Mouse (Mus musculus): ENCODE data around the gene Mthfsd. TPM values are rescaled to one million over a fixed set of nuclear protein-coding genes. Genes with fewer than 3 reads are reported as not detected.
A peak's percentile ranks its signal among the peaks of the same experiment; 100 is the strongest.
"Not testable (repeated sequence)": the region's sequence is repeated elsewhere in the genome, so short reads cannot be mapped to it uniquely, and the experiment has no call there.

Mthfsd gene
- polyA plus RNA-seq (2016; fragmentation: Nextera tagmentation; extraction: Ambion mirVana), result 67.3 and 70.0 TPM in 2 replicates

DNA sequence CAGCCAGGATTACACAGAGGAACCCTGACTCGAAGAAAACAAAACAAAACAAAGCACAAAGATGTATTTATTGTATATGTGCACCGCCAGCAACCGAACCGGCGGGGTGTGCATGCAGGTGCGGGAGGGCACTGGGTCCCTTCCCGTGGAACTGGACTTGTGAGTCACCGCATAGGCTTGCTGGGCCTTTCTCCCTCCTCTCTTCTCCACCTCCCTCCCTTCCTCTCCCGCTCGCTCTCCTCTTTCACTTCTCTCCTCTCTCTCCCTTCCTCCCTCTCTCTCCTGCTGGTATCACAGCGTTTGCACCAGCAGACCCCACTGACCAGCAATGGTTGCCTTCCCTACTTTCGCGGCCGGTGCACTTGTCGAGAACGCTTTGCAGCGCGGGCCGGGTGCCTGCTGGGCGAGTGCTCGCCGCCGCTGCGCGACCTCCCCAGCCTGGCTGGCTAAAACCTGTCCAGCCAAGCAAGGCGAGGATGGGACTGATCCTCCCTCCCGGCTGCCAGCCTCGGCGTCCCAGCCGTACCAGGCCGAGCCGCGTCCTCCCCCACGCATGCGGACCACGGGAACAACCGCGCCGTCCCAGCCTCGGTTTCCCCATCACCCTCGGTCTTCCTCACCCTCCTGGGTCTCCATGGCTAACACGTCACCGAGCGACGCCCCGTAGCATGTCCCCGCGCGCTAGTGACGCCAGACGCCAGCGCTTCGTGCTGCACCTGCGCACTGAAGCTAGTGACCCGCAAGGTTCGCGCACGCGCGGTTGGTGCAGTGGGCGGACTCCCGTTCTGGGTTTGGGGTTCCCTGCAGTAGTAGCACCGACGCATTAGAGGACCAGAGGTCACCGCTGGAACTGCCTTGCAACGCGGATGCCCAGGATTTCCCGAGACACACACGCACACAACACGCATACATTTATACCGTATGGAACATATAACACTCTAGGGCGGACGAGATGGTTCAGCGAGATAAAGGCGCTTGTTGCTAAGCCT is at the start of gene Mthfsd:
Mthfsd (minus strand) TSS at position 725 of the 989 bp plus-strand sequence.
- peak; percentile 92 for ATAC-seq (ENCODE audit: low FRiP score, low read depth)
- WGBS, result 2% methylated on average over 75 of the region's 75 CpGs
- Histone ChIP-seq H3K9me3 (no peaks in the 10 kb centered on the region), H3K9ac (peak within 1 kb of the TSS; percentile 90), H3K4me2 (replicated peaks) (peak within 1 kb of the TSS; percentile 90), H3K4me1 (peaks cover 14% of the 10 kb centered on the region), H3K27ac (peak within 1 kb of the TSS; percentile 54; the same call in 1 of the 2 replicates), H3K27me3 (replicated peaks) (peaks cover 22% of the 10 kb centered on the region), H3K36me3 (peaks cover 16% of the 10 kb centered on the region; the same call in 1 of the 2 replicates), H3K4me3 (peak within 1 kb of the TSS; percentile 74)

DNA sequence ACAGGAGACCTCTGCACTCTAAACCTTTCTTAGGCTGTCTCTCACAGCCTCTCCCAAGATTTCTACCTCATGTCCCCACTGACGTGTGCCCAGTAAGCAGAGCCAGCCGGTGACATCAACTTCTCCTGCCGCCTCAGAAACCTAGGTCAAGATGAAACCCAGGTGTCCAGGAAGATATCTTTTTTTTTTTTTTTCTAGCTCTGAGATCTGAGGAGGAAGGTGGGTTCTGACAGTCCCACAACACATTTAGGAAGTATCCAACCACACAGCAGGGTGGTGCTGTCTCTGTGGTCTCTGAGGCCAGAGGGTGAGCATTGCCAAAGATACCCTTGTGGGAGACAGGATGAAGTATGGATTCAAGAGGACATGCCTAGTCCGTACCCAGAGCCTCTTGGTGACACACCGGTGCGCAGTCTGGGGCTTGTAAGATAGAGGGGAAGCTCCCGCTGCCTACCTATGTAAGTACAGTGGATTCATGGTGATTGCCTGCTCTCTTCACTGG is 48.8 kb upstream of the Mthfsd start:
- Histone ChIP-seq H3K4me1 (no peaks in the 10 kb centered on the region; the same call in 1 of the 2 replicates), H3K4me3 (no peak overlapping the region), H3K9ac (no peak overlapping the region), H3K9me3 (no peaks in the 10 kb centered on the region), H3K27ac (no peak overlapping the region), H3K27me3 (replicated peaks) (peaks cover 4% of the 10 kb centered on the region; the same call in 1 of the 2 replicates), H3K36me3 (no peaks in the 10 kb centered on the region), H3K4me2 (replicated peaks) (no peak overlapping the region)
- WGBS, result 90% methylated on average over 7 of the region's 7 CpGs
- no peak for ATAC-seq (ENCODE audit: low FRiP score, low read depth)

DNA sequence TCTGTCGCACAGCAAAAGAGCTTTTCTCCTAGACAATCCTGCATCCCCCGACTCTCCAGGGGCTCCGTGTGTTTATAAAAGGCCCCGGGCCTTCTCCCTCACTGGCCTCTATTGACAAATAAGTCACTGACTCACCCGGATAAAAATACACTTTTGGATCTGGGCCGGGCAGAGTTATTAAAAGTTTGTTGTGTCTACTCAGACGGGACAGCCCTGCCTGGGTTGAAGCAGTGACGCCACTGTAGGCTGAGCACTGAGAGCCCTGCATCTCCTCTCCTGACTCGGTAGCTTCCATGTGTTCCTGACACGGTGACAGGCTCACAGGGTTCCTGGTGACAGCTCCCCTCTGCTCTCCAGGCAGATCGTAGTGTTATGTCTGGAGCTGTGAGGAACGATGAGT is 44.2 kb upstream of the Mthfsd start:
- Histone ChIP-seq H3K4me2 (replicated peaks) (no peak overlapping the region), H3K9ac (no peak overlapping the region), H3K4me1 (peaks cover 8% of the 10 kb centered on the region), H3K27ac (no peak overlapping the region), H3K9me3 (no peaks in the 10 kb centered on the region), H3K36me3 (no peaks in the 10 kb centered on the region), H3K27me3 (replicated peaks) (peaks cover 16% of the 10 kb centered on the region), H3K4me3 (no peak overlapping the region)
- ATAC-seq (ENCODE audit: low FRiP score, low read depth), result no peak
- 71% methylated on average over 12 of the region's 12 CpGs for WGBS

DNA sequence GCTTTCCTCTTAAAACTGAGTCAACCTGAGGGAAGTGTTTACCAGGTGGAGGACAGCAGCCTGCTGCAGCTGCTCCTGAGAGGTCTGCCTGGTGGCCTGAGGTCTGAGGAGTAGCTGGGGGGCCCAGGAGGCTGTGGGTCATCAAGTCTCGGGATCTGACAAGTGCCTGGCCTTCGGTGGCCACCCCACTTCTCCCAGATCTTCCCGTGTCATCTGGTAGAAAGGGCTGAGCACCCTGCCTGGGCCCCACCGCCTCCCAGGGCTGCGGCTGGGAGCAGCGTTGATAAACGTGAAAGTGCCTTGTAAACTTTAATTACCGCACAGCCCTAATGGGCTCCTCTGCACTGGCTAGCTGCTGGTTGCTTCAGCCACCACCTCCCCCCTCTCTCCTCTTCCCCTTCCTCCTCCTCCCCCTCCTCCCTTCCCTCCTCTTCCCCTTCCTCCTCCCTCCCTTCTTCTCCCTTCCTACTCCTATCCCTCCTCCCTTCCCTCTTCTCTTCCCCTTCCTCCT is 40.4 kb upstream of the Mthfsd start:
- no peaks in the 10 kb centered on the region for H3K36me3 ChIP-seq
- WGBS, result 6% methylated on average over 8 of the region's 8 CpGs

DNA sequence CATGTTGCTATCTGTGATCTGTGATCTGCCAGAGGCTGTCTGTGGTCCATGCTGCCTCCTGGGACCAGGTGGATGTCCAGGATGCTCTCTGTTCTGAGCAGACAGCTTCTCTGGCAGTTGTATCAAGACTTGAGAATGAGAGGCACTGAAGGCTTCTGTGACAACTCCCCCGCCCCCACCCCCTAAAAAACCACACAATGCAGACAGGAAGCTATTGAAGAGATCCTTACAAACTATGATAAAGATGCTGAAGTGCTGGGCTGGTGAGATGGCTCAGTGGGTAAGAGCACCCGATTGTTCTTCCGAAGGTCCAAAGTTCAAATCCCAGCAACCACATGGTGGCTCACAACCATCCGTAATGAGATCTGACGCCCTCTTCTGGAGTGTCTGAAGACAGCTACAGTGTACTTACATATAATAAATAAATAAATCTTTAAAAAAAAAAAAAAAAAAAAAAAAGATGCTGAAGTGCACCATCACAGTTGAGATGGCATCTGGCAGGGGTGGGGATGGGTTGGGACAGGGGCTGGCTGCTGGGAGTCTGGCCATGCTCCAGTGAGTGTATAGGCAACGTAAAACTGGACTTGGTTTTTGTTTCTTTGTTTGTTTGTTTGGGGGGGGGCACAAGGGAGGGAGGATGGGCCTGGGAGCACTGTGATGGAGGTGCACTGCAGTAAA is 37.4 kb upstream of the Mthfsd start:
- H3K27me3 ChIP-seq (replicated peaks), result peaks cover 19% of the 10 kb centered on the region
- H3K9me3 ChIP-seq; H3K27ac ChIP-seq; H3K9ac ChIP-seq; H3K36me3 ChIP-seq; H3K4me2 ChIP-seq (replicated peaks); H3K4me3 ChIP-seq; H3K4me1 ChIP-seq; ATAC-seq (ENCODE audit: low FRiP score, low read depth): not testable (repeated sequence)
- WGBS, result 81% methylated on average over 5 of the region's 6 CpGs

More for the DNA sequence above, 40.4 kb upstream of the Mthfsd start:
- Histone ChIP-seq H3K4me1 (peaks cover 8% of the 10 kb centered on the region), H3K9me3 (no peaks in the 10 kb centered on the region), H3K4me2 (replicated peaks) (no peak overlapping the region), H3K27ac (no peak overlapping the region), H3K27me3 (replicated peaks) (peaks cover 14% of the 10 kb centered on the region; the same call in 1 of the 2 replicates), H3K4me3 (no peak overlapping the region), H3K9ac (no peak overlapping the region)
- no peak for ATAC-seq (ENCODE audit: low FRiP score, low read depth)

DNA sequence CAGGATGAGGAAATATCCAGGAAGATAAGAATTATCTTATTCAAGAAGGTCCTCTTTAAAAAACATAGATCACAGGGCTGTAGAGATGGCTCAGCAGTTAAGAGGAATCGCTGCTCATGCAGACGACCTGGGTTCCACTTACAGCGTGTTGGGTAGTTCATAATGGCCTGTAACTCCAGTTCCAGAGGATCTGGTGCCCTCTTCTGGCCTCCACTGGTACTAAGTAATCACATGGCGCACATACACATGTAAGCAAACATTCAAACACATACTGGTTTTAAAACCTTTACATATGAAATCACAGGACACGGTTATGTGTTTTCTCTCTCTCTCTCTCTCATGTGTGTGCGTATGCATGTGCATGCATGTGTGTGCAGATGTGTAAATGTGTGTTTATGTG is 28.7 kb upstream of the Mthfsd start:
- Histone ChIP-seq H3K4me3 (no peak overlapping the region), H3K9me3 (peaks cover 12% of the 10 kb centered on the region), H3K4me2 (replicated peaks) (no peak overlapping the region), H3K9ac (no peak overlapping the region), H3K27ac (no peak overlapping the region), H3K27me3 (replicated peaks) (peaks cover 10% of the 10 kb centered on the region), H3K4me1 (no peaks in the 10 kb centered on the region), H3K36me3 (no peaks in the 10 kb centered on the region)
- WGBS, result 92% methylated on average over 6 of the region's 6 CpGs
- ATAC-seq (ENCODE audit: low FRiP score, low read depth), result no peak

DNA sequence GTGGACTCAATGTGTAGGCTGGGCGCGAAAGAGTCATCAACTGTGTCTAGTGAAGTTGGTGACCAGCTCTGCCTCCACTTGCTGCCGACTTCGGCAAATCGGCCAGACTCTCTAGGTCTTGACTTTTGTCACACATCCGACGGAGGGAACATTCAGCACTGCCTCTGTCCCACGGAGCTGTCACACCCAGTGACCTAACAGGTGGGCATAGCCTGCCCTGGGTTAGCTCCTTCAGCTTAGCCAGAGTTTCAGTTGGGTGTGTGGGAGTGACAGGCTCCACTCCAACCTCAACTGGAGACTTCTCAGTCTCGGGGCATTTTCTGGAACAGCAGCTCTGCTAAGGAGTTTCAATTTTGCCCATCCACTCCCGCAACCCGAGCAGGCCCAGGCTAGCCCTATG is 26.3 kb upstream of the Mthfsd start:
- WGBS, result 88% methylated on average over 11 of the region's 11 CpGs
- Histone ChIP-seq H3K36me3 (no peaks in the 10 kb centered on the region), H3K27me3 (replicated peaks) (peaks cover 32% of the 10 kb centered on the region)

DNA sequence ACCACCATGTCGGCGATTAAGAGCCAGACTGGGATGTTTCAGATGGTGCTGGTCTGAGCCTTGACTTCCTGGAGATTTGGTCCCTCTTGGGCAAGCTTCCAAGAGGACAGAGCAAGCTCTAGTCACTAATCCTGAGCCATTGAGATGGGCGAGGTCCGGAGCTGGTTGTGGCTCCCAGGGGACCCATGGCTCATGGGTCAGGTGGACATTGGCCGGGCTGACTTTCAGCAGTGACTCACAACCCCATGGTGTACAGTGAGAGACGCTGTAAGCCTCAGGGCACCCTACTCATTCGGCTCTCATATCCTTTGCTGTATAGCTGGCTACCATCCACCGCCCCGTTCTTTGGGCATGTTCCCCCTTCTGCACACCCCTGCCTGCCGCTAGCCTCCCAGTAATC is 25.9 kb upstream of the Mthfsd start:
- H3K9me3 ChIP-seq, result peaks cover 12% of the 10 kb centered on the region
- no peaks in the 10 kb centered on the region for H3K36me3 ChIP-seq
- peaks cover 36% of the 10 kb centered on the region for H3K27me3 ChIP-seq (replicated peaks)
- no peak overlapping the region for H3K4me3 ChIP-seq
- ATAC-seq (ENCODE audit: low FRiP score, low read depth), result no peak
- H3K9ac ChIP-seq, result no peak overlapping the region
- H3K4me2 ChIP-seq (replicated peaks), result no peak overlapping the region
- 89% methylated on average over 10 of the region's 10 CpGs for WGBS
- no peak overlapping the region for H3K27ac ChIP-seq
- no peaks in the 10 kb centered on the region for H3K4me1 ChIP-seq

More for the DNA sequence above, 26.3 kb upstream of the Mthfsd start:
- Histone ChIP-seq H3K27ac (no peak overlapping the region), H3K4me2 (replicated peaks) (no peak overlapping the region), H3K9ac (no peak overlapping the region), H3K4me1 (no peaks in the 10 kb centered on the region), H3K9me3 (peaks cover 12% of the 10 kb centered on the region), H3K4me3 (no peak overlapping the region)
- ATAC-seq (ENCODE audit: low FRiP score, low read depth), result no peak

DNA sequence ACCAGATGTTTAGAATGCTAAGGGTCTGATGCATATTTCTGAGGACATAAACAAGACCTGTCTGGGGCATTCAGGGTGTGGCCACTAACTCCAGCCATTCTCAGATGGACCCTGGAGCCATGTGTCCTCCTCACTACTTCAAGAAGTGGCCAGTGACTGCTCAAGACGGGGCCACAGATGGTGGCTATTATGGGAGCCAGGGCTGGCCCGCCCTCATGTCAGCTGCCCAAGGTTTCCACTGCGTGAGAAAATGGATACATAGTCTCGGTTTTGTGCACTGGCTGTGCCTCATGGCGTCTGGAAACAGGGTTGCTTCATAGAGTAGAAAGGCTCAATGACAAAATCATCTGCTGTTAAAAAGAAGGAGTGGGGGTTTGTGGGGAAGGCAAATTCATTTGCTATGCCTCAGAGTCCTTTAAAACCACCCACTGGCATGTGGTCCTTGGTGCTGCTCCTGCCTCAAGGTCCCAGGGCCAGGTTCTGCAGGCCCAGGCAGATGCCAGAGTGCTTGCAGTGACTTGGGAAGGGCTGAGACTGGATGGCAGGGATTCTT is 24.8 kb upstream of the Mthfsd start:
- Histone ChIP-seq H3K9ac (no peak overlapping the region), H3K4me1 (peaks cover 7% of the 10 kb centered on the region), H3K27ac (no peak overlapping the region), H3K4me3 (no peak overlapping the region), H3K4me2 (replicated peaks) (no peak overlapping the region), H3K27me3 (replicated peaks) (peaks cover 47% of the 10 kb centered on the region), H3K9me3 (peaks cover 8% of the 10 kb centered on the region; the same call in 1 of the 2 replicates), H3K36me3 (no peaks in the 10 kb centered on the region)
- 69% methylated on average over 5 of the region's 5 CpGs for WGBS
- no peak for ATAC-seq (ENCODE audit: low FRiP score, low read depth)

DNA sequence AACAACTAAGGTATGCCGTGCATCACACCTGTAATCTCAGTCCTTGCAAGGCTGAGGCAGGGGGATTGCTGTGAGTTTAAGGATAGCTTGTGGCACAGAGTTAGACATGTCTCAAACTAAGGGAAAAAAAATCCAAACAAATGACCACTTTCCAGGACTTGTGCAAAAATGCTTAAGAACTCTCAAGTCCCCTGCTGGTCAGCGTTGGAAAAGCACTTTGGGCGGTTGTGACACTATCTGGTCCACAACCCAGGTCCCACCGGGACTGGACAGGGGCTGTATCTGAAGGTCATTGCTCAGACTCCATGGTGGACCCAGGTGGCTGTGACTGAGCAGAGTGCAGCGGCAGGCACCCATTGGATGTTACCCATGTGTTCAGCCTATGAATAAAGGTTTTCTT is 22.3 kb upstream of the Mthfsd start:
- WGBS, result 34% methylated on average over 5 of the region's 5 CpGs
- no peaks in the 10 kb centered on the region for H3K36me3 ChIP-seq

DNA sequence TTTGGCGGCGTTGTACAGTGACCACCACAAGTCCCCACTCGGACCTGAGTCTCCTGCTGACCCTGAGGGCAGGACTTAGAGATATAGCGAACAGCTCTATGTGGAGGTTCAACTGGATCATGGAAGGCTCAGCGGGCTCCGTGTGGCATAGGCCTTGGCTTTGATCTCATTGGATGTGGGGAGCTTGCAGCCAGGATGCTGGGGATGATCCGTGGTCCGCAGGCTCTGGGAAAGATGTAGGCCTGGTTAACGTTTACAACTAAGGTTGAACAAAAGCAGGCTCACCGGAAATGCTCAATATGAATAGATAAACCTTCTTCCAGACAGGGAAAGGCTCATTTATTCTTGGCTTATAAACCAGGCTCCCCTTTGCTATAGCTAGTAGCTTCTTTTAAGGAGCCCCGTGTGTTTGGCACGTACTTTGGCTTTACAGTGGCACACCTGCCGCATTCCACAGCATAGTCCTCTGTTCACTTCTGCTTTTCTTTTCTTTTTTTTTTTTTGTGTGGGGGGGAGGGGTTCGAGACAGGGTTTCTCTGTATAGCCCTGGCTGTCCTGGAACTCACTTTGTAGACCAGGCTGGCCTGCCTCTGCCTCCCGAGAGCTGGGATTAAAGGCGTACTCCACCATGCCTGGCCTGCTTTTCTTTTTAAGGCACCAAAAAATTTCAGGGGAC is 21.2 kb upstream of the Mthfsd start:
- peaks cover 17% of the 10 kb centered on the region for H3K4me1 ChIP-seq
- WGBS, result 15% methylated on average over 16 of the region's 16 CpGs

More for the DNA sequence above, 22.3 kb upstream of the Mthfsd start:
- no peak for ATAC-seq (ENCODE audit: low FRiP score, low read depth)
- H3K4me1 ChIP-seq, result peaks cover 10% of the 10 kb centered on the region
- no peaks in the 10 kb centered on the region for H3K9me3 ChIP-seq
- H3K4me3 ChIP-seq, result no peak overlapping the region
- no peak overlapping the region for H3K27ac ChIP-seq
- H3K9ac ChIP-seq, result no peak overlapping the region
- peaks cover 72% of the 10 kb centered on the region for H3K27me3 ChIP-seq (replicated peaks)
- no peak overlapping the region for H3K4me2 ChIP-seq (replicated peaks)

More for the DNA sequence above, 21.2 kb upstream of the Mthfsd start:
- no peak for ATAC-seq (ENCODE audit: low FRiP score, low read depth)
- H3K9me3 ChIP-seq, result no peaks in the 10 kb centered on the region
- no peaks in the 10 kb centered on the region for H3K36me3 ChIP-seq
- no peak overlapping the region for H3K9ac ChIP-seq
- peaks cover 79% of the 10 kb centered on the region for H3K27me3 ChIP-seq (replicated peaks)
- H3K4me3 ChIP-seq, result no peak overlapping the region
- no peak overlapping the region; the same call in 1 of the 2 replicates for H3K4me2 ChIP-seq (replicated peaks)
- H3K27ac ChIP-seq, result no peak overlapping the region
